Mouse (Mus musculus): ENCODE measurements around the gene Cdc14b. TPM values are rescaled to one million over a fixed set of nuclear protein-coding genes. Genes with fewer than 3 reads are reported as not detected.
"Not testable (repeated sequence)": the region's sequence is repeated elsewhere in the genome, so short reads cannot be mapped to it uniquely, and the experiment has no call there.

Cdc14b gene
- polyA plus RNA-seq, 1 experiment from 2014 or later: 4.5 TPM

DNA sequence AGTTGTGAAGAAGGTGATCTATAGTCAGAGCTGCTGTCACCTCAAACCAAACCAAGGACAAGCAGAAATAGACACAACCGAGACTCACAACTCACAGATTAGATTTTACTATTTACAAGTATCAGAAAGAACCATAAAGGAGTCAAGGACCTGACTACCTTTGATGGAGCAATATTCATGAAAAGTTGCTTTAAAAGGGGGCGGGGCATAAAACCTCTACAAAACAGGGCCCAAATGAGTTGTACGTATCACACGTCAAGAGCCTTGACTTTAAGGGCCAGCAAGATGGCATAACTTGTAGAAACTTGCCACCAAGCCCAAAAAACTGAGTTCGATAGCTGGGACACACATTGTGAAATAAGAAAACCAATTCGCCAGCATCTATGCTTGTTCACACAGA is 10.5 kb downstream of the Cdc14b start:
- Histone ChIP-seq H3K4me1 (ENCODE audit: insufficient read depth) (no peaks in the 10 kb centered on the region), H3K9ac (replicated peaks) (no peak overlapping the region), H3K4me2 (ENCODE audit: low read depth, low read length) (no peak overlapping the region), H3K4me3 (ENCODE audit: low read depth, low read length) (no peak overlapping the region), H3K27me3 (ENCODE audit: insufficient read depth, low read length) (no peaks in the 10 kb centered on the region), H3K27ac (ENCODE audit: low read depth) (no peak overlapping the region), H3K36me3 (replicated peaks; ENCODE audit: insufficient read depth, low read length) (0 out of 2 replicates have a peak, but pooled peaks cover 2% of the 10 kb centered on the region), H3K9me3 (ENCODE audit: low read length) (no peaks in the 10 kb centered on the region)
- ATAC-seq: no peak
- no peak for DNase-seq
- WGBS (ENCODE audit: insufficient replicate concordance): 82% methylated on average over 6 of the region's 6 CpGs
- TF ChIP-seq CTCF (IDR thresholded peaks at IDR 0.05; ENCODE audit: low read depth) (no peak), EP300 (IDR thresholded peaks at IDR 0.05; ENCODE audit: low read depth) (no peak)

DNA sequence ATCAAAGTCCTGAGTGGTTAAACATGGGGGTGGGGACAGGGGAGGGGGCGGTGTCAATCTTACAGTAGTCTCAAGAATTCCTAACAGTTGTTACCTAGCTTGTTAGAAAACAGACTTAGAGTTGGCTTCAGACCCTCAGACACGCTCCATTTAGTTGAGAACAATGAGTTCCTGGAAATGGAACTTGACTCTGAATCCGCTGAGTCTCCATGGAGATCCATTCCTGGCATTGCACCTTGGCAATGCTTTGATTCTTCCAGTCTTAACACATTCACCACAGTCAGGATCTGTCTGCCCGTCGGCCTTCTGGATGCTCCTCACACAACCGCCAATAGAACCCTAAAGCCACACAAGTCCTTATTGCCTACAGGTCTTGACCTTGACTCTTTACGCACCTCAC is 15.2 kb downstream of the Cdc14b start:
- Histone ChIP-seq H3K4me3 (ENCODE audit: low read depth, low read length) (no peak overlapping the region), H3K4me1 (ENCODE audit: insufficient read depth) (no peaks in the 10 kb centered on the region), H3K27me3 (ENCODE audit: insufficient read depth, low read length) (no peaks in the 10 kb centered on the region), H3K36me3 (replicated peaks; ENCODE audit: insufficient read depth, low read length) (0 out of 2 replicates have a peak, but pooled peaks cover 2% of the 10 kb centered on the region), H3K9me3 (ENCODE audit: low read length) (no peaks in the 10 kb centered on the region), H3K9ac (replicated peaks) (no peak overlapping the region), H3K4me2 (ENCODE audit: low read depth, low read length) (no peak overlapping the region), H3K27ac (ENCODE audit: low read depth) (no peak overlapping the region)
- DNase-seq: no peak
- 90% methylated on average over 7 of the region's 7 CpGs for WGBS (ENCODE audit: insufficient replicate concordance)
- no peak for ATAC-seq
- TF ChIP-seq CTCF (IDR thresholded peaks at IDR 0.05; ENCODE audit: low read depth) (no peak), EP300 (IDR thresholded peaks at IDR 0.05; ENCODE audit: low read depth) (no peak)

DNA sequence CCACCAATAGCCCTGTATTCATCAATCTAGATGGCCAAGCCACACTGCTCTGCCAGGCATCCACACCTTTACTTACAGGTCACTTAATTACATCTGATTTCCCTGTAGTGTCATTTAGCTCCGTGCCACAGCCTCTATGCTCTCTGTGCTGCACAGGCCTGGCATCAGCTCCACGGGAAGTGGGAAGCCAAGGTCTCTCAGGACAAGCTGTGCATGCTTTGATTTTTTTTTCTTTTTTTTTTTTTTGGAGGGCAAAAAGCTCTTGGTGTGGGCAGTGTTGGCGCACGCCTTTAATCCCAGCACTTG is 16.6 kb downstream of the Cdc14b start:
- ATAC-seq (no peak), DNase-seq (no peak)
- H3K4me3 ChIP-seq (ENCODE audit: low read depth, low read length): no peak overlapping the region
- H3K4me1 ChIP-seq (ENCODE audit: insufficient read depth): no peaks in the 10 kb centered on the region
- no peak for TF ChIP-seq EP300 (IDR thresholded peaks at IDR 0.05; ENCODE audit: low read depth)
- no peak for TF ChIP-seq CTCF (IDR thresholded peaks at IDR 0.05; ENCODE audit: low read depth)
- H3K27me3 ChIP-seq (ENCODE audit: insufficient read depth, low read length): no peaks in the 10 kb centered on the region
- H3K9ac ChIP-seq (replicated peaks): no peak overlapping the region
- H3K4me2 ChIP-seq (ENCODE audit: low read depth, low read length): no peak overlapping the region
- H3K27ac ChIP-seq (ENCODE audit: low read depth): no peak overlapping the region
- WGBS (ENCODE audit: insufficient replicate concordance): 83% methylated on average over 4 of the region's 4 CpGs
- 0 out of 2 replicates have a peak, but pooled peaks cover 2% of the 10 kb centered on the region for H3K36me3 ChIP-seq (replicated peaks; ENCODE audit: insufficient read depth, low read length)
- H3K9me3 ChIP-seq (ENCODE audit: low read length): no peaks in the 10 kb centered on the region

DNA sequence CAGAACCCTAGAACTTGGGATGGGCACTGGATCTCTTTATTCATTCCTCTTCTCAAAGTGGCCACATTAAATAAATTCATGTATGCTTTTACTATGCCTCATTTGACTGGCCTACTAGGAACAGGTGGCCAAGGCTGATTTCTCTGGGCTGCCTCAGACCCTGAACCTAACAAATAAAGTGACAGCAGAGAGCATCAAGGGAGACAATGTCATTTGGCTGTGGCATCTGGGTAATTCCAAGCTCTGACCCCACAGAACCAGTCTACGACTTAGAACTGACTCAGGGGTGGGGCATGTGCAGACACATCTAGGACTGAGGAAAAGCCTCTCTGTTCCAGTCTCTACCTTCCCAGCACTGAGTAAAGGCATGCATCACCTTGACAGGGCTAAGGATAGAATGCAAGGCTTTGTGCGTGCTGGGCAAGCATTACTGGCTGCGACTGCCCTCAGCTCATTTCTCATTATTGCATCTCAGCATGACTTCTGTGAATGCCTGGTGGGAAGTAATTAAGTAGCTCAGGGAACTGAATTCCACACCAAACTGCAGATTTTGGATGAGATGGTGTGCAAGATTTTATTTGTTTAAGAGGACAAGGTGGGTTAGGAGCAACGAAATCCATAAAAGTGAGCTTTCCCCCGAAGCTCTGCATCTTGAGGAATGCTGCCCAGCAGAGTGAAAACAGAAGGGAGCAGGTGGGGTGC is 17.1 kb downstream of the Cdc14b start:
- H3K36me3 ChIP-seq (replicated peaks; ENCODE audit: insufficient read depth, low read length): 0 out of 2 replicates have a peak, but pooled peaks cover 2% of the 10 kb centered on the region
- H3K27ac ChIP-seq (ENCODE audit: low read depth): no peak overlapping the region
- H3K4me2 ChIP-seq (ENCODE audit: low read depth, low read length): no peak overlapping the region
- H3K9ac ChIP-seq (replicated peaks): no peak overlapping the region
- no peak for TF ChIP-seq EP300 (IDR thresholded peaks at IDR 0.05; ENCODE audit: low read depth)
- TF ChIP-seq CTCF (IDR thresholded peaks at IDR 0.05; ENCODE audit: low read depth): no peak
- no peaks in the 10 kb centered on the region for H3K4me1 ChIP-seq (ENCODE audit: insufficient read depth)
- ATAC-seq (no peak), DNase-seq (no peak)
- 70% methylated on average over 5 of the region's 5 CpGs for WGBS (ENCODE audit: insufficient replicate concordance)
- no peak overlapping the region for H3K4me3 ChIP-seq (ENCODE audit: low read depth, low read length)
- no peaks in the 10 kb centered on the region for H3K9me3 ChIP-seq (ENCODE audit: low read length)
- no peaks in the 10 kb centered on the region for H3K27me3 ChIP-seq (ENCODE audit: insufficient read depth, low read length)

DNA sequence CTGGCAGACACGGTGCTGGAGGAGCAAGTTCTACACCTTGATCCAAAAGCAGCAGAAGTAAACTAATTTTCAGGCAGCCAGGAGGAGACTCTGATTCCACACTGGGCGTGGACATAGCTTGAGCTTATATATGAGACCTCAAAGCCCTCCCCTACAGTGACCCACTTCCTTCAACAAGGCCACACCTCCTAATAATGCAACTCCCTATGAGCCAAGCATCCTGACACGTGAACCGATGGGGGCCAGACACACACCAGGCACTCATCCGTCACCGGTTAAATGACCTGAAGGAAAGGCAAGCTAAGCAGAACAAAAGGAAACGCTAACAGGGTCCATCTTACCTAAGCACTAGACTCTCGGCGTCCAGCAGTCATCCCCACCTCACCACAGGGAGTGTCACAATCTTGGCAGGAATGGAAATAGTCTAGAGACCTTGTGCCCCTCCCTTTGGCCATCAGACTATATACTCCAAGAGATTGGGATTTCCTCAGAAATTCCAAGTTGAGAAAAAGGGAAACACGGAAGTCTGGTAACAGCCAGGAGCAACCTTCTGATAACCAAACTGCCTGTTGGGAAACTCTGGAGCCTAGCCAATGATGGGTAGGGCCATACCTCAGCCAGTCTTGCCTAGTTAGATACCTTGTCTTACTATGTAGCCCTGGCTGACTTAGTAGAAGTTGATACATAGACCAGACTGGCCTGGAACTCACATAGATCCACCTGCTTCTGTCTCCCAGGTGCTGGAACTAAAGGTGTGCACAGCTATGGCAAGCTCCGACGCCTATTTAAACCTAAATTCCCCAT is 17.9 kb downstream of the Cdc14b start:
- Histone ChIP-seq H3K9me3 (ENCODE audit: low read length) (no peaks in the 10 kb centered on the region), H3K4me1 (ENCODE audit: insufficient read depth) (no peaks in the 10 kb centered on the region), H3K36me3 (replicated peaks; ENCODE audit: insufficient read depth, low read length) (0 out of 2 replicates have a peak, but pooled peaks cover 2% of the 10 kb centered on the region), H3K4me2 (ENCODE audit: low read depth, low read length) (no peak overlapping the region), H3K9ac (replicated peaks) (no peak overlapping the region), H3K27ac (ENCODE audit: low read depth) (no peak overlapping the region), H3K4me3 (ENCODE audit: low read depth, low read length) (no peak overlapping the region), H3K27me3 (ENCODE audit: insufficient read depth, low read length) (no peaks in the 10 kb centered on the region)
- ATAC-seq (no peak), DNase-seq (no peak)
- TF ChIP-seq CTCF (IDR thresholded peaks at IDR 0.05; ENCODE audit: low read depth) (no peak), EP300 (IDR thresholded peaks at IDR 0.05; ENCODE audit: low read depth) (no peak)
- WGBS (ENCODE audit: insufficient replicate concordance): 76% methylated on average over 12 of the region's 12 CpGs

DNA sequence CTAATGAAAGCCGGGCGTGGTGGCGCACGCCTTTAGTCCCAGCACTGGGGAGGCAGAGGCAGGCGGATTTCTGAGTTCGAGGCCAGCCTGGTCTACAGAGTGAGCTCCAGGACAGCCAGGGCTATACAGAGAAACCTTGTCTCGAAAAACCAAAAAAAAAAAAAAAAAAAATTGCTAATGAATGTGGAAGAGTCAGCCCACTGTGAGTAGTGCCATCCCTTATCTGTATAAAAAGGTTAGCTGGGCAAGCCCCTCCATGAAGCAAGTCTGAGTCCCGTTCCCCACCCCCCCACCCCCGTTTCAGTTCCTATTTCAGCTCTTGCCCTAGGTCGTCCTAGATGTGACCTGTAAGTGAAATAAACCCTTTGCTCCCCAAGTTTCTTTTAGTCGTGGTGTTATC is 20.9 kb downstream of the Cdc14b start:
- H3K4me1 ChIP-seq (ENCODE audit: insufficient read depth); ATAC-seq; H3K4me3 ChIP-seq (ENCODE audit: low read depth, low read length); H3K36me3 ChIP-seq (replicated peaks; ENCODE audit: insufficient read depth, low read length); H3K4me2 ChIP-seq (ENCODE audit: low read depth, low read length); H3K27ac ChIP-seq (ENCODE audit: low read depth); DNase-seq; H3K9me3 ChIP-seq (ENCODE audit: low read length); H3K27me3 ChIP-seq (ENCODE audit: insufficient read depth, low read length); H3K9ac ChIP-seq (replicated peaks): not testable (repeated sequence)
- WGBS (ENCODE audit: insufficient replicate concordance): 68% methylated on average over 10 of the region's 11 CpGs
